Mouse (Mus musculus) large intestine, adult 2 months (tissue): ENCODE data around the gene Lcat. TPM values are rescaled to one million over a fixed set of nuclear protein-coding genes. Genes with fewer than 3 reads are reported as not detected.
A peak's percentile ranks its signal among the peaks of the same experiment; 100 is the strongest.
"Not testable (repeated sequence)": the region's sequence is repeated elsewhere in the genome, so short reads cannot be mapped to it uniquely, and the experiment has no call there.

Experiments
- DNase-seq: peaks from one replicate; pipeline ENCODE4 v3.0.0-alpha.2; 2012; ENCODE audit warnings: low read depth, low spot score
- WGBS: fragments of 180-500 bp; shearing (Covaris S2); methylation state at CpG from one replicate; pipeline ENCODE4 v1.1.7; 2018; 5-methylcytosine and 5-hydroxymethylcytosine counted together
- polyA plus RNA-seq: library from polyadenylated mRNA; depleted of rRNA; stranded (reverse); fragments of >200 nt; gene quantifications from 2 replicates; pipeline ENCODE4 v1.2.3, GENCODE M21; 2012; rRNA removed

Lcat gene
- polyA plus RNA-seq: 0.89 and 1.0 TPM in 2 replicates

GRCm38 (mm10) chr8:105943321-105943739, at the start of gene Lcat:
Gene Lcat, minus strand, starts transcription at chr8:105943382.
- DNase-seq: no peak
- 78% methylated on average over 8 of the region's 8 CpGs for WGBS

- WGBS: 60% methylated on average over 5 of the region's 5 CpGs
- DNase-seq: no peak
These were observed 49.3 kb upstream of the Lcat start for GRCm38 (mm10) chr8:105992499-105992898.

GRCm38 (mm10) chr8:105991546-105991945, 48.4 kb upstream of the Lcat start:
- DNase-seq: no peak

DNA sequence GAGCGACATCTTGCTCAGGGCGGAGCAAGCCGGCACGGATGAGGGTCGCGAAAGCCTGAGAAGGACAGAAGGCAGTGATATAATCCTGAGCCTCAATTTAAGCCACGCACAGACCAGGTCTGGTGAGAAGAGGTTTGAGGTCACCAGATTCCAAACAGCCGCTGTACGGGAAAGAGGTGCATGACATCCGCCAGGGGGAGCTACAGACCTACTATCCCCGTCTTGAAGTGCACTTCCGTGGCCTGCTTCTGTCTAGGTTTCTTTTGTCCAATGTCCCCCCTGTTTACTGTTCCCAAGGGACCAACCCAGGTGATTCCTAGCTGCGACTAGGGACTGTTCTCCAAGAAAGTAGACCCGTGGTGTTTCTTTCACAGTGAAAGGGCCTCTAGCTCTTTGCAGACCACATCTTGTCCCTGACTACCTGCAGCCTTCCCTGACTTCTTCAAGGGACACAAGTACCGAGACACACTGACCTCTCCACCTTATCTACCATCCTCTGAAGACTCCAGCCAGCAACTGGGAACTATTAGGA, 47.7 kb upstream of the Lcat start, which contains the start of gene Dus2:
Gene Dus2, plus strand, starts transcription at position 482 of the 532 bp plus-strand sequence.
- DNase-seq: peak; percentile 68
- WGBS: 9% methylated on average over 15 of the region's 15 CpGs

More at GRCm38 (mm10) chr8:105991546-105991945, 48.4 kb upstream of the Lcat start:
- whole genome bisulfite sequencing: 56% methylated on average over 2 of the region's 2 CpGs

- DNase-seq: no peak
- 85% methylated on average over 11 of the region's 11 CpGs for WGBS
These were observed 45.4 kb upstream of the Lcat start for GRCm38 (mm10) chr8:105988546-105988945.

GRCm38 (mm10) chr8:105983406-105983805, 40.2 kb upstream of the Lcat start:
- DNase-seq: not testable (repeated sequence)
- 79% methylated on average over 11 of the region's 11 CpGs for WGBS

- WGBS: 86% methylated on average over 1 of the region's 1 CpGs
These were observed 38.0 kb upstream of the Lcat start for GRCm38 (mm10) chr8:105981146-105981545.

GRCm38 (mm10) chr8:105979325-105979724, 36.1 kb upstream of the Lcat start, which contains the start of gene Dpep3:
Gene Dpep3, minus strand, starts transcription at chr8:105979429.
- WGBS: 92% methylated on average over 15 of the region's 15 CpGs
- DNase-seq: no peak

More at GRCm38 (mm10) chr8:105981146-105981545, 38.0 kb upstream of the Lcat start:
- no peak for DNase-seq

DNA sequence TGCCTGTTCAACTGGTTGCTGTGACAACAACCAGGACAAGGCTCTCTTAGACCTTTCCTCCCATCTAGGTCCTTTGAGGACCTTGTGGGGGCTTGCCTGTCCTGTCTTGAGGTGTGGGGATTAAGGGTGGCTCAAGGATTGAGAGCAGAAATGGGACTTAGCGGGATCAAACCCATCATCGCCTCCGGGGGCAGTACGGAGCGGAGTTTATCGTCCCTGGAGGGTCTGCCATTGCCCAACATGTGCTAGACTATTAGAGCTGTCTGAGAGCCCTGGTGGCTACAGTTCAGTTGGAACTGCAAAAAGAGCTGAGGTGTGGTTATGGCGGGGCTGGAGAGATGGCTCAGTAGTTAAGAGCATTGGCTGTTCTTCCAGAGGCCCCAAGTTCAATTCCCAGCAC, 32.2 kb upstream of the Lcat start:
- no peak for DNase-seq
- 84% methylated on average over 7 of the region's 7 CpGs for WGBS

GRCm38 (mm10) chr8:105971019-105971720, 28.0 kb upstream of the Lcat start:
- no peak for DNase-seq
- 72% methylated on average over 8 of the region's 8 CpGs for WGBS

DNA sequence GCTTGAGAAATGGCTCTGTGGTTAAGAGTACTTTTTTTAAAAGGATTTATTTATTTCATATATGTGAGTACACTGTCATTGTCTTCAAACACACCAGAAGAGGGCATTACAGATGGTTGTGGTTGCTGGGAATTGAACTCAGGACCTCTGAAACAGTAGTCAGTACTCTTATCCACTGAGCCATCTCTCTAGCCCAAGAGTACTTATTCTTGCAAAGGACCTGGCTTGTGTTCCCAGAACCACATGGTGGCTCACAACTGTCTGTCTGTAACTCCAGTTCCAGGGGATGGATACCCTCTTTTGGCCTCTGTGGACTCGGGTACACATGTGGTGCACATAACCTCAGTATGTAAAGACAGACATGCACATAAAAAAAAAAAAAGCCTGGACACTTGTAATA, 26.2 kb upstream of the Lcat start:
- DNase-seq: no peak
- WGBS: 59% methylated on average over 1 of the region's 1 CpGs

GRCm38 (mm10) chr8:105966692-105967311, 23.6 kb upstream of the Lcat start:
- WGBS: 11% methylated on average over 19 of the region's 19 CpGs
- DNase-seq: no peak

- DNase-seq: no peak
- WGBS: under 1% methylated on average over 47 of the region's 47 CpGs
These were observed 22.7 kb upstream of the Lcat start, which contains the start of gene Slc12a4 for GRCm38 (mm10) chr8:105965905-105966341. Gene Slc12a4, minus strand, starts transcription at chr8:105966097.

- DNase-seq: no peak
- WGBS: 4% methylated on average over 40 of the region's 40 CpGs
These were observed 22.2 kb upstream of the Lcat start for GRCm38 (mm10) chr8:105965266-105965904.

DNA sequence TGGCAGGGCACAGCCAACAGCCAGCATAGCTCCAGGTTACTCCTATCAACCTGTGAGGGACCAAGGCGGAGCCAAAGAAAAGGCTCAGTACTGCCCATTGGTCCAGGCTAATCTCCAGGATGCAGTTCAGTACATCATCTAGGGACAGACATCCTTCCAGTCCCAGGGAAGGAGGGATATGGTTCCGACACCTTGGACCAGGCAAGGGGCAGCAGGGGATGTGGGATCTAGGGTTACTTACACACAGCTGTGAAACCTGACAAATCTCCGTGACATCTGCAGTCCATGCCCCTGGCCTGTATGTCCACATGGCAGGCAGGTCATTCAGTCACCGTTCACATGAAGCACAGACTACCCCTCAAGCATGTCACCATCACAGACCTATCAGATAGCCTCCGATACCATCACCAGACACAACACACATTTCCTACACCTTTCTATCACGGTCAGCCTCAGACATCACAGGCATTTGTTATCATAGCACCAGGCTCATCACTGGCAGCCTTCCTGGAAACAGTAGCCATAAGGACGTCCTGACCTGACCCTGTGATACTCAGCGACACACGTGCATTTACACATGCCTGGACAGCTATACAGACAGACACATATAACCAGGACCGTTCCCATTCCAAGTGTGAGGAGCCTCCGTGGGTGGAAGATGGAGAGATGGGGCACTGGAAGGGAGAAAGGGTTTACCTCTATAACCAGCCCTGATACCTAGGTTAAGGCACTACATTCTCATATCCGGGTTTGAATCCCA, 21.5 kb upstream of the Lcat start:
- 58% methylated on average over 12 of the region's 12 CpGs for WGBS
- DNase-seq: no peak

- 92% methylated on average over 10 of the region's 10 CpGs for WGBS
- DNase-seq: no peak
These were observed 18.4 kb upstream of the Lcat start for GRCm38 (mm10) chr8:105961536-105961935.

GRCm38 (mm10) chr8:105961101-105961500, 17.9 kb upstream of the Lcat start:
- 83% methylated on average over 14 of the region's 14 CpGs for WGBS
- no peak for DNase-seq

DNA sequence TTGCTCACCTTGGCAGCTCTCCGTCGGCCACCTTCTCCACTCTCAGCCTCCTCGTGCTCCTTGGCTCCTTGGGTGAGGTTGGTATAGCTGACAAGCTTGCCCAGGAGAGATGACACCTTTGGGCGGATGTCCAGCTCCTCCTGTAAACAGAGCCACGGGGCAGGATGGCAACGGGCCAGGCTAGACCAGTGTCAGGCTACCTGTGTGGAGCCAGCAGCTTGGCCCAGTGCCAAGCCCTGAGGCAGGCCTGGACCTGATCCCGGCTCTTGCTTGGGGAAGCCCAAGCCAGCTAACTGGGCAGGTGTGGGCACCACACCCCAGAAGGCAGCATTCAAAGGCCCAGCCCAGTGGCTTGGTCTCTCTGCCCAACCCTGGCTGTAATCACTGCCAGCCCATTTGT, 16.2 kb upstream of the Lcat start:
- 24% methylated on average over 7 of the region's 7 CpGs for WGBS
- DNase-seq: peak; percentile 93

- DNase-seq: no peak
- 32% methylated on average over 3 of the region's 4 CpGs for WGBS
These were observed 14.6 kb upstream of the Lcat start for GRCm38 (mm10) chr8:105957813-105958212.
